Mouse (Mus musculus): ENCODE results near the gene Casr.

GRCm38 (mm10) chr16:36505913-36506312 is 56.0 kb downstream of the Casr start:
- TF ChIP-seq CTCF (IDR thresholded peaks at IDR 0.05; ENCODE audit: low read depth, low read length) = no peak
- no peak for TF ChIP-seq POLR2A (IDR thresholded peaks at IDR 0.05; ENCODE audit: insufficient read depth, low read length)
